Mouse (Mus musculus) MEL (cell line): ENCODE measurements around the gene Hint2. TPM values are rescaled to one million over a fixed set of nuclear protein-coding genes. Genes with fewer than 3 reads are reported as not detected.

Experiments
- DNase-seq: peaks from one replicate; pipeline ENCODE4 v3.0.0; 2011; ENCODE audit warnings: low read depth, low spot score
- H3K27ac ChIP-seq: 2 replicates; pipeline ENCODE4 v1.5.1; 2012; ENCODE audit warnings: low read depth, mild to moderate bottlenecking, control low read depth, low read length, moderate library complexity; ENCODE audit not compliant: control insufficient read depth
- H3K27me3 ChIP-seq, 2 experiments: fragments of 150-350 bp in 1 of 2; sonication (generic) in 1 of 2; 2 replicates each; pipeline ENCODE4 v1.6.1; 2012; ENCODE audit warnings: low read length in 2 of 2, mild to moderate bottlenecking in 2 of 2, improper control_type of control experiment in 1 of 2, moderate library complexity in 1 of 2; ENCODE audit not compliant: insufficient read depth in 2 of 2, control insufficient read depth in 1 of 2
- H3K36me3 ChIP-seq, 2 experiments: 2 replicates each; pipeline ENCODE4 v1.6.1; 2012 to 2014; ENCODE audit warnings: low read length in 2 of 2, improper control_type of control experiment in 1 of 2, inconsistent platforms in 1 of 2, mild to moderate bottlenecking in 1 of 2; ENCODE audit not compliant: insufficient read depth in 2 of 2, control insufficient read depth in 1 of 2
- H3K4me1 ChIP-seq, 2 experiments: fragments of 150-350 bp in 1 of 2; sonication (generic) in 1 of 2; 2 replicates each; pipeline ENCODE4 v1.6.1; 2012; ENCODE audit warnings: low read length in 2 of 2, improper control_type of control experiment in 1 of 2, mild to moderate bottlenecking in 1 of 2; ENCODE audit not compliant: insufficient read depth in 2 of 2, control insufficient read depth in 1 of 2
- H3K4me3 ChIP-seq, 2 experiments: fragments of 150-350 bp in 1 of 2; sonication (generic) in 1 of 2; 2 replicates each; pipeline ENCODE4 v1.5.1; 2012; ENCODE audit warnings: low read depth in 2 of 2, low read length in 2 of 2, mild to moderate bottlenecking in 2 of 2, moderate library complexity in 2 of 2, control low read depth in 1 of 2, improper control_type of control experiment in 1 of 2; ENCODE audit not compliant: control insufficient read depth in 1 of 2, insufficient read depth in 1 of 2
- H3K79me2 ChIP-seq: 2 replicates; pipeline ENCODE4 v1.6.1; 2012; ENCODE audit warnings: mild to moderate bottlenecking, low read length, moderate library complexity; ENCODE audit not compliant: control insufficient read depth, poor library complexity, insufficient read depth
- H3K9ac ChIP-seq: 2 replicates; pipeline ENCODE4 v1.6.1; 2012; ENCODE audit warnings: low read depth, mild to moderate bottlenecking, control low read depth, low read length, moderate library complexity; ENCODE audit not compliant: control insufficient read depth, poor library complexity, severe bottlenecking
- H3K9me3 ChIP-seq: fragments of 150-350 bp; sonication (generic); replicated peaks from 2 replicates; pipeline ENCODE4 v1.6.1; 2012; ENCODE audit warnings: mild to moderate bottlenecking, low read length, improper control_type of control experiment, moderate library complexity; ENCODE audit not compliant: insufficient read depth
- CHD1 ChIP-seq: IDR thresholded peaks from 2 replicates; pipeline ENCODE4 v1.6.1; 2012; ENCODE audit warnings: low read depth, mild to moderate bottlenecking, inconsistent platforms, low read length, improper control_type of control experiment
- CHD2 ChIP-seq: IDR thresholded peaks from 2 replicates; pipeline ENCODE4 v1.6.1; 2011; ENCODE audit warnings: low read length, improper control_type of control experiment
- CTCF ChIP-seq, 3 experiments: IDR thresholded peaks in 2 of 3; conservative IDR thresholded peaks in 1 of 3; 2 replicates each; pipeline ENCODE4 v1.5.1; 2011 to 2012; ENCODE audit warnings: low read length in 3 of 3, low read depth in 2 of 3, mild to moderate bottlenecking in 2 of 3, improper control_type of control experiment in 1 of 3, inconsistent platforms in 1 of 3, mixed read lengths in 1 of 3, moderate library complexity in 1 of 3; ENCODE audit not compliant: control insufficient read depth in 1 of 3, insufficient read depth in 1 of 3, poor library complexity in 1 of 3, severe bottlenecking in 1 of 3
- E2F4 ChIP-seq: IDR thresholded peaks from 2 replicates; pipeline ENCODE4 v1.6.1; 2011; ENCODE audit warnings: low read depth, low read length, improper control_type of control experiment, borderline replicate concordance
- ELF1 ChIP-seq: IDR thresholded peaks from 2 replicates; pipeline ENCODE4 v1.6.1; 2014; ENCODE audit warnings: low read depth, mild to moderate bottlenecking, inconsistent platforms, low read length, improper control_type of control experiment, moderate library complexity
- EP300 ChIP-seq, 2 experiments: IDR thresholded peaks; 2 replicates each; pipeline ENCODE4 v1.6.1; 2011; ENCODE audit warnings: improper control_type of control experiment in 2 of 2, low read length in 2 of 2, low read depth in 1 of 2, mild to moderate bottlenecking in 1 of 2
- ETS1 ChIP-seq: IDR thresholded peaks from 2 replicates; pipeline ENCODE4 v1.6.1; 2012; ENCODE audit warnings: low read depth, mild to moderate bottlenecking, inconsistent platforms, low read length, improper control_type of control experiment, moderate library complexity
- GABPA ChIP-seq: IDR thresholded peaks from 2 replicates; pipeline ENCODE4 v1.6.1; 2012; ENCODE audit warnings: low read depth, mild to moderate bottlenecking, inconsistent platforms, low read length, improper control_type of control experiment, moderate library complexity
- HCFC1 ChIP-seq: IDR thresholded peaks from 2 replicates; pipeline ENCODE4 v1.6.1; 2012; ENCODE audit warnings: low read depth, mild to moderate bottlenecking, inconsistent platforms, low read length, improper control_type of control experiment, moderate library complexity
- KAT2A ChIP-seq: conservative IDR thresholded peaks from 2 replicates; pipeline ENCODE4 v1.6.1; 2012; ENCODE audit warnings: low read depth, low read length, improper control_type of control experiment, inconsistent platforms
- MAX ChIP-seq: IDR thresholded peaks from 2 replicates; pipeline ENCODE4 v1.6.1; 2011; ENCODE audit warnings: low read length, improper control_type of control experiment
- MAZ ChIP-seq: IDR thresholded peaks from 2 replicates; pipeline ENCODE4 v1.6.1; 2012; ENCODE audit warnings: low read depth, mild to moderate bottlenecking, inconsistent platforms, low read length, improper control_type of control experiment
- MXI1 ChIP-seq: IDR thresholded peaks from 2 replicates; pipeline ENCODE4 v1.6.1; 2011; ENCODE audit warnings: mild to moderate bottlenecking, low read depth, low read length, improper control_type of control experiment
- MYB ChIP-seq: IDR thresholded peaks from 2 replicates; pipeline ENCODE4 v1.6.1; 2011; ENCODE audit warnings: mild to moderate bottlenecking, low read depth, low read length, improper control_type of control experiment
- NELFE ChIP-seq: IDR thresholded peaks from 2 replicates; pipeline ENCODE4 v1.6.1; 2011; ENCODE audit warnings: low read depth, low read length, improper control_type of control experiment
- NRF1 ChIP-seq: IDR thresholded peaks from 2 replicates; pipeline ENCODE4 v1.6.1; 2014; ENCODE audit warnings: low read depth, mild to moderate bottlenecking, inconsistent platforms, low read length, improper control_type of control experiment, moderate library complexity; ENCODE audit not compliant: poor library complexity, insufficient read depth, severe bottlenecking
- POLR2A ChIP-seq, 2 experiments: IDR thresholded peaks; 2 replicates each; pipeline ENCODE4 v1.6.1; 2011 to 2012; ENCODE audit warnings: low read length in 2 of 2, mild to moderate bottlenecking in 2 of 2, control low read depth in 1 of 2, improper control_type of control experiment in 1 of 2, low read depth in 1 of 2, moderate library complexity in 1 of 2; ENCODE audit not compliant: control insufficient read depth in 1 of 2, insufficient read depth in 1 of 2, poor library complexity in 1 of 2
- POLR2AphosphoS2 ChIP-seq: IDR thresholded peaks from 2 replicates; pipeline ENCODE4 v1.6.1; 2011; ENCODE audit warnings: low read length, improper control_type of control experiment
- POLR2AphosphoS5 ChIP-seq: IDR thresholded peaks from 2 replicates; pipeline ENCODE4 v1.6.1; 2012; ENCODE audit warnings: low read depth, borderline replicate concordance, mild to moderate bottlenecking, inconsistent platforms, low read length, moderate library complexity, mixed read lengths
- RCOR1 ChIP-seq: IDR thresholded peaks from 2 replicates; pipeline ENCODE4 v1.6.1; 2012; ENCODE audit warnings: low read depth, mild to moderate bottlenecking, inconsistent platforms, low read length, improper control_type of control experiment
- SIN3A ChIP-seq: IDR thresholded peaks from 2 replicates; pipeline ENCODE4 v1.6.1; 2012; ENCODE audit warnings: low read length, improper control_type of control experiment, inconsistent platforms
- SMC3 ChIP-seq: IDR thresholded peaks from 2 replicates; pipeline ENCODE4 v1.6.1; 2011; ENCODE audit warnings: low read depth, low read length, improper control_type of control experiment
- TAL1 ChIP-seq: IDR thresholded peaks from 2 replicates; pipeline ENCODE4 v1.6.1; 2012; ENCODE audit warnings: mild to moderate bottlenecking, inconsistent platforms, low read length, moderate library complexity, mixed read lengths
- TBP ChIP-seq: IDR thresholded peaks from 2 replicates; pipeline ENCODE4 v1.8.0; 2011; ENCODE audit warnings: low read depth, low read length, improper control_type of control experiment
- TCF12 ChIP-seq: IDR thresholded peaks from 2 replicates; pipeline ENCODE4 v1.6.1; 2014; ENCODE audit warnings: low read depth, mild to moderate bottlenecking, inconsistent platforms, low read length, improper control_type of control experiment, moderate library complexity
- USF2 ChIP-seq, 2 experiments: IDR thresholded peaks; 2 replicates each; pipeline ENCODE4 v1.6.1; 2011 to 2012; ENCODE audit warnings: improper control_type of control experiment in 2 of 2, low read length in 2 of 2, borderline replicate concordance in 1 of 2, inconsistent platforms in 1 of 2, low read depth in 1 of 2, mild to moderate bottlenecking in 1 of 2; ENCODE audit not compliant: insufficient read depth in 1 of 2
- ZC3H11A ChIP-seq: IDR thresholded peaks from 2 replicates; pipeline ENCODE4 v1.6.1; 2012; ENCODE audit warnings: low read depth, mild to moderate bottlenecking, inconsistent platforms, low read length, improper control_type of control experiment
- ZMIZ1 ChIP-seq: IDR thresholded peaks from 2 replicates; pipeline ENCODE4 v1.6.1; 2012; ENCODE audit warnings: low read depth, mild to moderate bottlenecking, inconsistent platforms, low read length, improper control_type of control experiment, moderate library complexity
- polyA plus RNA-seq, 2 experiments: library from polyadenylated mRNA; stranded (reverse) in 1 of 2; unstranded in 1 of 2; fragments of >175 nt in 1 of 2; fragments of >200 nt in 1 of 2; gene quantifications; 2 replicates each; pipeline versions ENCODE4 v1.2.1 to v1.2.4; 2012; ENCODE audit warnings: low replicate concordance in 2 of 2, low read depth in 1 of 2; ENCODE audit not compliant: insufficient read length in 2 of 2, insufficient read depth in 1 of 2, missing spikeins in 1 of 2
- total RNA-seq: library from RNA; depleted of rRNA; stranded (reverse); fragments of 300-350 nt; gene quantifications from 2 replicates; pipeline ENCODE4 v1.2.3, GENCODE M21; 2012

The Hint2 gene
- total and polyA plus RNA-seq, 3 experiments, result 33.2 to 254 (median 46.4) TPM

DNA sequence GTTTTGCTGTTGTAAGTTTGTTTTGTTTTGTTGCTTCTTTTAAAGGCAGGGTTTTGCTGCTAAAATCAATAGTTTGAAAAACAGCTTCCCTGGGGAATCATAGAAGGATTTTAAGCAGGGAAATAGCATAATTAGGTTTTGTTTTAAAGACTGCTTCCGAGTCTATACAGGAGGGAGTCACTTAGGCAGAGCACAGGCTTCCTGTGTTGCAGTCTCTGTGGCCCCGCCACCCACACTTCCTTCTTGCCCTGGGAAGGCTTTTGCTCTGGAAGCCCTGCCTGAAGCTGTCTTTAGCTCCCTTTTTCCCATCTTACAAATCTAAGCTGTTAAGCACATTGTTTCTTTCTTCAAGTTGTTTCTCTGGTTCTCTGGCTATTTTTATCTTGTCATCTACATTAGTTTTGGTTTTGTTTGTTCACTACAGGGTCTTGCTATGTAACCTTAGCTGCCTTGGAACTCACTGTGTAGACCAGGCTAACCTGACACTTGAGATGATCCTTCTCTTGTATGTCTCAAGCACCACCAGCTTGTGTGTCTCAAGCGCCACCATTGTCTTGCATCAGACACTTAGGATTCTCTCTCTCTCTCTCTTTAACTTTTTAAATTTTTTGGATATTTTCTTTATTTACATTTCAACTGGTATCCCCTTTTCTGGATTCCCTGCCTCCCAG lies 43.1 kb downstream of the Hint2 start:
- DNase-seq, result peak; percentile 92
- Histone ChIP-seq H3K4me3 (peak overlapping the region; percentile 35 to 41), H3K27ac (peak overlapping the region; percentile 93), H3K36me3 (peaks cover 0 to 15% of the 10 kb centered on the region in 2 experiments; a peak in 2 of 4 replicates), H3K4me1 (peaks cover 3 to 5% of the 10 kb centered on the region in 2 experiments; a peak in 3 of 4 replicates), H3K9me3 (no peaks in the 10 kb centered on the region), H3K27me3 (no peaks in the 10 kb centered on the region), H3K79me2 (no peaks in the 10 kb centered on the region), H3K9ac (peak overlapping the region; percentile 71)
- peak; percentile 50; the same call in 1 of the 2 replicates for TF ChIP-seq SIN3A
- peak; percentile 86 for TF ChIP-seq TBP
- TF ChIP-seq NELFE, result peak; percentile 67
- TF ChIP-seq POLR2AphosphoS5, result no peak
- TF ChIP-seq GABPA, result no peak
- no peak for TF ChIP-seq SMC3
- peak; percentile 87 for TF ChIP-seq HCFC1
- peak; percentile 82 for TF ChIP-seq MAZ
- TF ChIP-seq ZMIZ1, result 0 out of 2 replicates have a peak, but pooled peaks have one; percentile 24
- TF ChIP-seq KAT2A, result peak; percentile 53; the same call in 1 of the 2 replicates
- peak; percentile 93 for TF ChIP-seq ELF1
- TF ChIP-seq TCF12, result peak; percentile 53; the same call in 1 of the 2 replicates
- peak; percentile 29 to 67; a peak in 2 of 4 replicates for TF ChIP-seq POLR2A (IDR thresholded peaks at IDR 0.05; ENCODE audit: control insufficient read depth in 1 of 2, insufficient read depth in 1 of 2, low read depth in 1 of 2, low read length in 2 of 2, poor library complexity in 1 of 2)

DNA sequence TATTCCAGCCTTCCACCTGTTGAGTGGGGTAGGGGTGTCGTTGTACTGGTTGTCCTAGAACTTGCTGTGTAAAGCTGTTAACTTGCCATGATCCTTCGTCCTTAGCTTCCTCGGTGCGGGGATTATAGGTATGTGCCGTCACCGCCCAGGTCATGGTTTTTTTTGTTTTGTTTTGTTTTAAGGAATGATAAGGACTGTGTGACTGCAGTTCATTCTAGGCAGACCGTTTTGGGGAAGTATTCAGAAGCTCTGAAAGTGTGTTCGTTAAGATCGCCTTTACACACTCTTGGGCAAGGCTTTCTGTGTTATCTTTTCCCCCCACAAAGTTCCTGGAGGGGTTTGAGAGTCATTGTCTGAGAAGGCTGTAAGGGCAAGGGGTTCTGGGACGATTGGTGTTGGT lies 43.7 kb downstream of the Hint2 start:
- Histone ChIP-seq H3K4me1 (peaks cover 3 to 5% of the 10 kb centered on the region in 2 experiments; a peak in 3 of 4 replicates), H3K27me3 (no peaks in the 10 kb centered on the region), H3K79me2 (no peaks in the 10 kb centered on the region), H3K9ac (peak overlapping the region; percentile 71), H3K9me3 (no peaks in the 10 kb centered on the region), H3K27ac (peak overlapping the region; percentile 93), H3K4me3 (peak overlapping the region; percentile 41 to 51), H3K36me3 (peaks cover 0 to 15% of the 10 kb centered on the region in 2 experiments; a peak in 2 of 4 replicates)
- peak; percentile 92 for DNase-seq
- peak; percentile 9; the same call in 1 of the 2 replicates for TF ChIP-seq NELFE
- TF ChIP-seq CHD2, result no peak
- TF ChIP-seq EP300 (IDR thresholded peaks at IDR 0.05; ENCODE audit: low read depth in 1 of 2, low read length in 2 of 2), result peak; percentile 78 to 88
- TF ChIP-seq E2F4, result no peak
- TF ChIP-seq MYB, result peak; percentile 23; the same call in 1 of the 2 replicates
- peak; percentile 74 for TF ChIP-seq MXI1
- TF ChIP-seq TBP, result no peak; the same call in 1 of the 2 replicates
- no peak for TF ChIP-seq POLR2A (IDR thresholded peaks at IDR 0.05; ENCODE audit: control insufficient read depth in 1 of 2, insufficient read depth in 1 of 2, low read depth in 1 of 2, low read length in 2 of 2, poor library complexity in 1 of 2)
- no peak; the same call in 1 of the 2 replicates for TF ChIP-seq MAX
- TF ChIP-seq CTCF (IDR thresholded peaks at IDR 0.05 in 2 of 3, conservative IDR thresholded peaks at IDR 0.05 in 1 of 3; ENCODE audit: control insufficient read depth in 1 of 3, insufficient read depth in 1 of 3, low read depth in 2 of 3, low read length in 3 of 3, poor library complexity in 1 of 3, severe bottlenecking in 1 of 3), result no peak
- TF ChIP-seq NRF1, result no peak
- peak; percentile 79 for TF ChIP-seq ETS1
- no peak for TF ChIP-seq HCFC1
- 0 out of 2 replicates have a peak, but pooled peaks have one; percentile 29 for TF ChIP-seq RCOR1
- TF ChIP-seq KAT2A, result no peak
- TF ChIP-seq TAL1, result peak; percentile 81
- no peak for TF ChIP-seq POLR2AphosphoS2
- no peak; the same call in 1 of the 2 replicates for TF ChIP-seq CHD1
- TF ChIP-seq SIN3A, result peak; percentile 82
- no peak for TF ChIP-seq USF2 (IDR thresholded peaks at IDR 0.05; ENCODE audit: borderline replicate concordance in 1 of 2, insufficient read depth in 1 of 2, low read depth in 1 of 2, low read length in 2 of 2)
- no peak for TF ChIP-seq POLR2AphosphoS5
- TF ChIP-seq ZC3H11A, result no peak
